Mouse (Mus musculus): Measurements from ENCODE around the gene Alg12. TPM values are rescaled to one million over a fixed set of nuclear protein-coding genes. Genes with fewer than 3 reads are reported as not detected.
A peak's percentile ranks its signal among the peaks of the same experiment; 100 is the strongest.

The Alg12 gene
- polyA plus RNA-seq (2012; ENCODE audit: insufficient read depth, insufficient read length, low replicate concordance, missing spikeins): not detected in 2 replicates

GRCm38 (mm10) chr15:88819026-88819905 is at the start of gene Alg12, which contains the start of gene Creld2:
Alg12 (minus strand) TSS chr15:88819318.
Creld2 (plus strand) TSS chr15:88819646.
- peak; percentile 65 for TF ChIP-seq POLR2A (IDR thresholded peaks at IDR 0.05; ENCODE audit: insufficient read depth, low read depth, low read length)
- TF ChIP-seq CTCF (IDR thresholded peaks at IDR 0.05; ENCODE audit: insufficient read depth, low read depth, low read length): no peak
- peak within 1 kb of the TSS; percentile 73; the same call in 1 of the 2 replicates for H3K27ac ChIP-seq (ENCODE audit: insufficient read depth, low read depth, low read length)
- peaks cover 15% of the 10 kb centered on the region for H3K4me1 ChIP-seq (ENCODE audit: control insufficient read depth, insufficient read depth, low read length)
- peak within 1 kb of the TSS; percentile 85 for H3K4me3 ChIP-seq (ENCODE audit: insufficient read depth, low read depth, low read length)
- WGBS: under 1% methylated on average over 88 of the region's 88 CpGs

- 86% methylated on average over 6 of the region's 6 CpGs for WGBS
- peaks cover 18% of the 10 kb centered on the region for H3K4me1 ChIP-seq (ENCODE audit: control insufficient read depth, insufficient read depth, low read length)
- TF ChIP-seq CTCF (IDR thresholded peaks at IDR 0.05; ENCODE audit: insufficient read depth, low read depth, low read length): no peak
- no peak for TF ChIP-seq POLR2A (IDR thresholded peaks at IDR 0.05; ENCODE audit: insufficient read depth, low read depth, low read length)
- H3K27ac ChIP-seq (ENCODE audit: insufficient read depth, low read depth, low read length): no peak overlapping the region
- H3K4me3 ChIP-seq (ENCODE audit: insufficient read depth, low read depth, low read length): no peak overlapping the region
Observed at GRCm38 (mm10) chr15:88868024-88868742, 49.1 kb upstream of the Alg12 start.

- H3K4me1 ChIP-seq (ENCODE audit: control insufficient read depth, insufficient read depth, low read length): peaks cover 18% of the 10 kb centered on the region
- TF ChIP-seq CTCF (IDR thresholded peaks at IDR 0.05; ENCODE audit: insufficient read depth, low read depth, low read length) (no peak), POLR2A (IDR thresholded peaks at IDR 0.05; ENCODE audit: insufficient read depth, low read depth, low read length) (no peak)
- WGBS: 50% methylated on average over 5 of the region's 5 CpGs
- no peak overlapping the region for H3K4me3 ChIP-seq (ENCODE audit: insufficient read depth, low read depth, low read length)
- no peak overlapping the region for H3K27ac ChIP-seq (ENCODE audit: insufficient read depth, low read depth, low read length)
Observed at GRCm38 (mm10) chr15:88867368-88868023, 48.4 kb upstream of the Alg12 start.

DNA sequence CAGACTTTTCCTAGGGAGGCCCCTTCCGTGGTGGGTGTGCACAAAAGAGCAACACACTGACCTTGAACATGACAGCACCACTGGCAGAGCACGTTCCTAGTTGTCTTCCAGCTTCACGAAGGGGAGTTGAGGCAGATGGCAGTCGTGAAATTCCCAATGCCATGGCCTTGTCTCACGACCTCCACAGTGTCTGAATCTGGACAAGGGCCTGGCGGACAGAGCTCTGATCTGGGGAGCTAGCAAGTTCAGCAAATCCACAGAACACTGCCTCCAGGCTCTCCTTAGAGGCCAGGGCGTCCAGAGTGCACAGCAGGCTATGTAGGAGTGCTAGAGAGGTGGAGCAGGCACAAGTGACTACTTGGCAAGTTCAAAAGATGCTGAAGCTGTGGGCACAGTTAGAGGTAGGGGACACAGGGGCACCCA is 47.8 kb upstream of the Alg12 start:
- TF ChIP-seq POLR2A (IDR thresholded peaks at IDR 0.05; ENCODE audit: insufficient read depth, low read depth, low read length) (no peak), CTCF (IDR thresholded peaks at IDR 0.05; ENCODE audit: insufficient read depth, low read depth, low read length) (no peak)
- Histone ChIP-seq H3K4me3 (ENCODE audit: insufficient read depth, low read depth, low read length) (no peak overlapping the region), H3K4me1 (ENCODE audit: control insufficient read depth, insufficient read depth, low read length) (peaks cover 18% of the 10 kb centered on the region), H3K27ac (ENCODE audit: insufficient read depth, low read depth, low read length) (no peak overlapping the region)
- WGBS: 52% methylated on average over 7 of the region's 7 CpGs

DNA sequence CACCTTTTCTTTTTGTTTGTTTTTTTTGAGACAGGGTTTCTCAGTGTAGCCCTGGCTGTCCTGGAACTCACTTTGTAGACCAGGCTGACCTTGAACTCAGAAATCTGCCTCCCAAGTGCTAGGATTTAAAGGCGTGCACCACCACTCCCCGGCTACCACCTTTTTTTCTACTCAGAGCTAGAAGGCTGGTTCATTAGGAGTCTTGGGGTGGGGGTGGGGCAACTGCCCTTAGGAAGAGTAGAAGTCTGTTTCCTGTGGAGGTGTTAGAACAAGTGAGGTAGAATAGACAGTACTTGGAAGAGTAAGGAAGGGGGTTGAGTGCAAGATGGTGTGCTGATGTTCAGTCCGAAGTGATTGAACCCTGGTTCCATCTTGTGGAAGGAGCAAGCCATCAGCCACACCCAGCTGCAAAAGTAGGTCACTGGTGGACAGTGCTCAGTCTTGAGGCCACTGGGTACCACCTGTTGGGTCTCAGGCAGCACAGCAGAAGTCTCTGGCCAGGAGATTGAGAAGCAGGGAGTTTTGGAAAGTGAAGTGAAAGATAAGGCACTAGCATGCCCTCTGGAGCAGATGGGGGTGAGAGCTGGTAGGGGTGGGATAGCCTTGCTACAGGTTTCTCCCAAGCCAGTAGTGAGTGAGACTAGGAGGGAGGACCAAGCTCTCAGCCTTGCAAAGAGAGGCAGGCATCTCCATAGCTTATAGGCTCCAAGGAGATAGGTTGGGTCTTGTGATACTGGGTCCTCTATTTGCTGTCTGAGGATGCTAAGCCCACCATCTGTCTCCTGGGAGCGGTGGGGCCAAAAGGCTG is 47.0 kb upstream of the Alg12 start:
- Histone ChIP-seq H3K4me1 (ENCODE audit: control insufficient read depth, insufficient read depth, low read length) (peaks cover 21% of the 10 kb centered on the region), H3K27ac (ENCODE audit: insufficient read depth, low read depth, low read length) (no peak overlapping the region), H3K4me3 (ENCODE audit: insufficient read depth, low read depth, low read length) (no peak overlapping the region)
- TF ChIP-seq POLR2A (IDR thresholded peaks at IDR 0.05; ENCODE audit: insufficient read depth, low read depth, low read length) (no peak), CTCF (IDR thresholded peaks at IDR 0.05; ENCODE audit: insufficient read depth, low read depth, low read length) (no peak)
- 79% methylated on average over 4 of the region's 4 CpGs for WGBS

GRCm38 (mm10) chr15:88865061-88865460 is 45.9 kb upstream of the Alg12 start:
- 79% methylated on average over 14 of the region's 14 CpGs for WGBS
- Histone ChIP-seq H3K4me1 (ENCODE audit: control insufficient read depth, insufficient read depth, low read length) (peaks cover 21% of the 10 kb centered on the region), H3K27ac (ENCODE audit: insufficient read depth, low read depth, low read length) (no peak overlapping the region), H3K4me3 (ENCODE audit: insufficient read depth, low read depth, low read length) (peak overlapping the region; percentile 91; the same call in 1 of the 2 replicates)
- TF ChIP-seq CTCF (IDR thresholded peaks at IDR 0.05; ENCODE audit: insufficient read depth, low read depth, low read length) (no peak), POLR2A (IDR thresholded peaks at IDR 0.05; ENCODE audit: insufficient read depth, low read depth, low read length) (no peak)

DNA sequence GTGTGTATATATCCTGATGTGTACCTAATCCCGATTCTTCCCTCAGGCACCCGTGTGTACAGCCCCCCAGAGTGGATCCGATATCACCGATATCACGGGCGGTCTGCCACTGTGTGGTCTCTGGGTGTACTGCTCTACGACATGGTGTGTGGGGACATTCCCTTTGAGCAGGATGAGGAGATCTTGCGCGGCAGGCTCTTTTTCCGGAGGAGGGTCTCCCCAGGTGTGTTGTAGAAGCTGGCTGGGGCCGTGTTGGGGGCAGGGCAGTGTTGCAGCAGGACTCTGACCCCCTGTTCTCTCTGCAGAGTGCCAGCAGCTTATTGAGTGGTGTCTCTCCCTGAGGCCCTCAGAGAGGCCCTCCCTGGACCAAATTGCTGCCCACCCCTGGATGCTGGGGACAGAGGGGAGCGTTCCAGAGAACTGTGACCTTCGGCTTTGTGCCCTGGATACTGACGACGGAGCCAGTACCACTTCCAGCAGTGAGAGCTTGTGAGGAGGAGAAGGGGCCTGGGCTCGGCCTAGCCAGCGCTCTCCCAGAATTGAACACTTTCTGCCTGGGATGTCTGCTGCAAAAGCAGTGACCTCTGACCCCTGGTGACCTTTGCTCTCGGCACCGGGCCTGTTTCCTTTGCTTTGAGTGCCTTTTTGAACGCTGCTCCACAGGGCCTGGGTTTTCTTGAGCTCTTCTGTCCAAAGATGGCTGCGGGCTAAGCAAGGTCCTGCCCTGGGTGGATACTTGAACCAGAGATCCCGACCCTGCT is 45.3 kb upstream of the Alg12 start:
- H3K27ac ChIP-seq (ENCODE audit: insufficient read depth, low read depth, low read length): peak overlapping the region; percentile 54
- no peak for TF ChIP-seq CTCF (IDR thresholded peaks at IDR 0.05; ENCODE audit: insufficient read depth, low read depth, low read length)
- no peak for TF ChIP-seq POLR2A (IDR thresholded peaks at IDR 0.05; ENCODE audit: insufficient read depth, low read depth, low read length)
- peaks cover 21% of the 10 kb centered on the region for H3K4me1 ChIP-seq (ENCODE audit: control insufficient read depth, insufficient read depth, low read length)
- H3K4me3 ChIP-seq (ENCODE audit: insufficient read depth, low read depth, low read length): peak overlapping the region; percentile 91
- WGBS: 34% methylated on average over 22 of the region's 22 CpGs

All from olfactory bulb, adult 2 months (tissue).